Mouse (Mus musculus): ENCODE results near the gene Abcb1a.
A peak's percentile ranks its signal among the peaks of the same experiment; 100 is the strongest.

Abcb1a gene

DNA sequence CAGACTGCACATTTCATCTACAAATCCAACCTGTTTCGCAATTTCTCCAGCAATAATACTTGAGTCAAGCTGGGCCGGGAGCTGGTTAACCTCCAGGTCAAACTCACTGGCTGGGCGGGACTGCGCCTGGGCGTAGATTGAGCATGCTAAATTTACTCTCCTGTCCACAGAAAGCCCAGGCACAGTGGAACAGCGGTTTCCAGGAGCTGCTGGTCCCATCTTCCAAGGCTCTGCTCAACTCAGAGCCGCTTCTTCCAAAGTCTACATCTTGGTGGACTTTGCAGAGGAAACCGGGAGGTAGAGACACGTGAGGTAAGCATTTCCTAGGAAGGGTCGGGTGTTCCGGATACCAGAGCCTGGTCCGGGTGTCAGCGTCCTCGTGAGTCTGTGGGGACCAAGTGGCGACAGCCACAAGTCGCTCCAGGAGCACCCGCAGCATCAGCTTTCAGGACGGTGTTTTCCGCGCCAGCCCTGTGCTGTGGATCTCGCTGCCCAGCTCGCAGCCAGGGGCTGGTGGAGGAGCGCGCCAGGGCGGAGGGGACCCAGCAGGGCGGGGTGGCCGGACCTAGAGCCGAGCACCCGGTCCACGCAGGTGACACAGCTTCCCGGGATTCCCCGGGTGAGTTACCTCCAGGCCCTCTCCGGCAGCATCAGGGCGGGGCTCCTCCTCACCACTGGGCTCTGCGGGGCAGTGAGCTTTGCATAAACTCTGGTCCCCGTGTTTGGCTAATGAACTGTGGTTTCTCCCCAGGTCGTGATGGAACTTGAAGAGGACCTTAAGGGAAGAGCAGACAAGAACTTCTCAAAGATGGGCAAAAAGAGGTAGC, at the start of gene Abcb1a:
Gene Abcb1a (plus strand): TSS at position 167 of the 827 bp plus-strand sequence.
- peak; percentile 12 to 63 for DNase-seq (ENCODE audit: low spot score in 2 of 2)

DNA sequence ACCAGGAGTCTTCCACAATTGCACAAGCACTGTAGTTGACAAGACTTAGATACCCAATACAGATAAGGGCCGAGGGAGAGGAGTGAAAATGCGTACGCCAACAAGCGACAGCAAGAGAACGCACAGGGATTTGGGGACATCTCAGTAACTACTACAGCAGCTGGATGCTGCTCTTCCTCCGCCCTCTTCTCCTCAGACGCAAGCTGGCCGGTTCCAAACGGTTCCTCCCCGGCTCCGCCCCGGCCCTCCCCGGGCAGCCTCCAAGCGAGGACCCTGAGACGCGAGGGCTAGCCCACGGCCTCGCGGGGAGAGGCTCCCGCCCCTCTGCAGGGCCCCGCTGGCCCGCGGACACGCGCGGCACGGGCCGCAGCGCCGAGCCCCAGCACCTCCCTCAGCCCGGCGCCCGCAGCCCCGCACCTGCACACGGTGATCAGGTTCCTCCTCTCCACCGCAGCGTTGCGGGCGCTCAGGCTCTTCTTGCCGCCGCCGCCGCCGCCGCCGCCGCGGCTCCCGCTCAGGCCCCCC, 37.7 kb upstream of the Abcb1a start:
- peak in 1 of 2 experiments; percentile 63 for DNase-seq (ENCODE audit: low spot score in 2 of 2)

DNA sequence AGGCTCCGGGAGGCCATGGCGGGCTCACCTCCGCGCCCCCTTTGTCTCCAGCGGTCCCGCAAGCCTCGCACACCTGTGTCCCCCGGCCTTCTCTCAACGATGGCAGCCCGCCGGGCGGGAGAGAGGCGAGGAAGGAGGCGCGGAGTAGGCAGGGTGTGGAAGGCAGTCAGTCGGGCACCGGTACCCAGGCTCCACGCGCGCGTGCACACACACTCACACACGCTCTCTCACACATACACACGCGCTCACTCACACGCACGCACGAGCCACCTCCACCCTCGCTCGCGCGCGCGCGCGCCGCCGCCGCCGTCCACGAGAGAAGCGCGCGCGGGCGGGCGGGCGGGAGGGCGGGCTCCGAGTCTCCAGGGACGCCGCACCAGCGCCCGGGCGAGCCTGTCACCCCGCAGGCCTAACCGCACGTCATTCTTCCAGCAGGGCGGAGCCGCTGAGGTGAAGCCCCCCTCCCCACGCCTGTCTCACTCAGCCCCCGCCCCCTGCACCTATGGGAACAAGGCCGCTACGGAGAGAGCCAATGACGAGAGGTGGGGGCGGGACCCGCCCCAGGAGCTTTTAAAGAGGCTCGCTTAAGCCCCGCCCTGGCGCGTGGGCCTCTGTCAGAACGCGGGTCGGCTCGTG, 37.2 kb upstream of the Abcb1a start, which contains the start of gene Rundc3b:
Gene Rundc3b (minus strand): TSS at position 357 of the 636 bp plus-strand sequence.
- peak; percentile 72 to 79 for DNase-seq (ENCODE audit: low spot score in 2 of 2)

DNA sequence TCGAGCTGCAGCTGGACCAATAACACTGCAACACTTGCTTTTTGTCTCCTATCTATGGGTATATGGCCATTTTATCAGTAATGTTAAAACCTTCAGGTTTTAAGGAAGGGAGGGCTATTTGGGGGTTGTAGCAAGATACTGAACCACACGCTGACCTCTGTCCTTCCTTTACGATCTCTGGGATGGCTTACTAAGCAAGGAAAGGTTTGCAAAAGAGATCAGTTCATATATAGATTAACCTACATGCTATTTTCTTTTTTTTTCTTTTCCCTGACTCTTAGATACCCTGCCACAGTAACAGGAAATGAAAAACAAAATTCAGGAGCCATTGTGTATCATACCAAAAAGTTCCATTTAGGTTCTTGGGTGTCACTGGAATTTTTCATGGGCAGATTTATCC, 27.0 kb upstream of the Abcb1a start:
- DNase-seq (ENCODE audit: low spot score in 2 of 2), result no peak

DNA sequence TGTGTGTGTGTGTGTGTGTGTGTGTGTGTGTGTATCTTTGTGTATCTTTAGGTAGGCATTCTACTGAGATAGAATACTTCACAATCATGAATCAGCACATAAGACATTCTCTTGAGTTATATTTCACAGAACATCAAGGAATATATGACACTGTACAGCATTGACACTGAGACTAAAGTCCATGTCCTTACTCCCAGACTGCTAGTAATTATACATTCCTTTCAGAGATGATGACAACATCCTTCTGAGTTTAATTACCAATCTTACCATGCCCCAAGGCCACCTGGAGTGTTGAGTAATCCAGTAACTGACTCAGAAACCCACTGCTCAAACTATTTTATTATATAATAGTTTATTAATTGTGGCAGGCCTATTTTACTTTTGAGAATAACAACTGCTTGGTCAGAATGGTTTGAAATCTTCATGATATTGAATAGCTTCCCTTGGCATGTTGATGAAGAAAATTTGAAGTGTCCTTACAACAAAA, 25.3 kb upstream of the Abcb1a start:
- no peak for DNase-seq (ENCODE audit: low spot score in 2 of 2)

DNA sequence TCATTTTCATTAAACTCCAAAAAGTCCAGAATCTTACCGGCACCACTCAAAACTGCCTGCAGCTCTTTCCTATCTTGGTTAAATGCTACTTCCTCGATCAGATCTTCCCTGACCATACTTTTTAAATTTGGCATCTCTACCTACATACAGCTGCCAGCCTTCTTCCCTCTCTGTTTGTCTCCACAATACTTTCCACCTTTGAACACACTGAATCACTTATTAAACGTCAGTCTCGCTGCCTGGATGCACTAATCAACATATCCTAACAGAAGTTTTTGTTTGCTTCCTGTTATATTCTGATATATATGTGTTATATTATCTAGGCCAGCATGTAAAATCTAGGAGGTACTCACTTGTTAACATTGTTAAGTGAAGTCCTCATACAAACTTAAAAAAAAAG, 11.6 kb upstream of the Abcb1a start:
- no peak for DNase-seq (ENCODE audit: low spot score in 2 of 2)

DNA sequence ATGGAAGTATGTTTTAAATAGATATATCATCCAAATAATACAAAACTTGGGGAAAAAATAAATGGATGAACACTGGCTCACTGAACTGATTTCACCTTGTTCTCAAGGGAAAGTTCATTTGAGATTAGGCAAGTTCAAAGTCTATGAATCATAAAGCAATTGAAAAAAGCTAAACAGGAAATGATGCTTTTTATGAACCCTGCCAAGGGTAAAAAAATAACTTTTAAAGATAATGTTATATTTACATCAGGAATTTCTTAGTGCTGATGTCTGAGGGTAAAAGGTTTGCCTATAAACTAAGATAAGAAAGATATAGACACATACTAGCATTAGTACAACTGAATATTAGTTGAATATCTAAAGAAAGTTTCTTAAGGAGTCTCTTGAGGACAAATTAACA, 11.1 kb upstream of the Abcb1a start:
- no peak for DNase-seq (ENCODE audit: low spot score in 2 of 2)

DNA sequence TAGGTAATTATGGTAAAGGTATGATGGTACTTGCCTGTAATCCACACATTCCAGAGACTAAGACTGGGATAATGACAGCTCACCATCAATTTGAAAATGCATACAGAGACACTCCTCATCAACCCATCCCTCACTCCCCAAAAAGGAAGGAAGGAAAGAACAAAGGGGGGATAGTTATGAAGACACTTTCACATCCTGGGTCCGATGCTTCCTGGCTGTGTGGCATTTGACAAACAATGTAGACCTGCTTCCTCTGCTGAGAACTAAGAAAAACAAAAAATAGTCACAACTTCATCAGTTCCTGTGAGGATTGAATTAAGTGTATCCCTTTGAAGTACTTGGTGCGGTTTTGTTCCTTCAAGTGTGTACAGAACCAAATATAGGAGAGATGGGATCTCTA, 7.8 kb upstream of the Abcb1a start:
- DNase-seq (ENCODE audit: low spot score in 2 of 2), result no peak

DNA sequence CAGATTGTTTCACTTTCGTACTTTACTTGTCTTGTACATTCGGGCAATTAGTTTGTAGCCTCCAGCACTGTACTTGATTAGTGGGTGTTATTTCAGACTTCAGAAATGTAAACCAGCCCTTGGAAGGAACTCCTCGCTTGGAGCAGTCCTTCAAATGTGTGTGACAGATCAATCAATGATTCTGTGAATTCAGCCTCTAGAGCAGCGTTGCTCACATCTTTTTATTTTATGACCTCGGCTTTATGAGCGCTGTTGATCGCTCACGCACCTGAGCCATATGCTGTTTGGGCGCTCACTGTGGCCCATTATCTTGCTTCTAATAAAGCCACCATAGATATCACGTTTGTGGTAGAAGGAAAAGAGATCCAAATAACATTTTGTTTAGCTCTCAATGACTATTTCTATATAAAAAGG, 868 bp downstream of the Abcb1a start:
- no peak for DNase-seq (ENCODE audit: low spot score in 2 of 2)

DNA sequence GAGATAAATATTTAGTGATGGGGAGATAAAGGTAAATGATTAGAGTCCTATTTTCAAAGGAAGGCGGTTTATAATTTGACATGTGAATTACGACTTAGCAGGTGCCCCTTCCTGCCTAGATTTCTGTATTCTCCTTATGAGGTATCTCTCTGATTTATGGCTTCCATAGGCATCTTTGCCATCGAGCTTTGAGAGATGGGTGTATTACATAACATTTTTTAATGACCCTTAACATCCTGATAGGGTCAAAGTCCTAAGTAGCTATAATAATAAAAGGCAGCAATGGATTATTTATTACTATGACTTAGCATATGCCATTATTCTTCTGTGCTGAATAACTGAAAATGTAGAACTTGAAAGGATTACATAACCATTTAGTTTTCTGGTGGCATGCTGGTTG, 4.8 kb downstream of the Abcb1a start:
- DNase-seq (ENCODE audit: low spot score in 2 of 2), result no peak

DNA sequence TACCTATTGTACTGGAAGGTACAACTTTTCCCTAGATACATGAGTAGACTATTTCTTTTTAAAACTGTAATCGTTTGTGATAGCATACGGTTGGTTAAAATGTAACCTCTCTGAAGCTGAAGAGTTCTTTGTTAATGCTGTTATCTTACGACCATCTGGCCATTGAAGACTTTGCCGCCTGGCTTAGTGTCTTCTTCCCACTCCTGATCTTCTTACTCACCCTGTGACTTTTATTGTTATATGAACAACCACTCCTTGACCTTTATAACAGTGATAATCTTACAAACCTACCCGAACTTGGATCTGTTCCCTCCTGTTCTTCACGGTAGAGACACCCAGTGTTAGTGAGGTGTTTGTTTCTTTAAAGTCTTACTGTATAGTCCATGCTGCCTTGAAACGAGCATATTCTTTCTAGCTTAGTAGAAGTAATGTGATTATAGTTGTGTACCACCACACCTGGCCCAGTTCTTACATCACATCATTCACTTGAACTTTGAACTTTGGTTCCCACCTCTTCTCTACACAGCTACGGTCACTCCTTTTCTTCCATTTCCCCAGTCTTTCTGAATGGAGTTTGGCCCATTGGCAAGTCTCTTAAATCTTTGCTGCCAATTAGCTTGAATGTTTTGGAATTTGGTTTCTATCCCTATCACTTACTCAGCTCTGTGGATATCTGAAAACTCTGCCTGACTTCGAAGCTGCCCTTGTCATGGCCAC, 8.0 kb downstream of the Abcb1a start:
- DNase-seq (ENCODE audit: low spot score in 2 of 2), result no peak

DNA sequence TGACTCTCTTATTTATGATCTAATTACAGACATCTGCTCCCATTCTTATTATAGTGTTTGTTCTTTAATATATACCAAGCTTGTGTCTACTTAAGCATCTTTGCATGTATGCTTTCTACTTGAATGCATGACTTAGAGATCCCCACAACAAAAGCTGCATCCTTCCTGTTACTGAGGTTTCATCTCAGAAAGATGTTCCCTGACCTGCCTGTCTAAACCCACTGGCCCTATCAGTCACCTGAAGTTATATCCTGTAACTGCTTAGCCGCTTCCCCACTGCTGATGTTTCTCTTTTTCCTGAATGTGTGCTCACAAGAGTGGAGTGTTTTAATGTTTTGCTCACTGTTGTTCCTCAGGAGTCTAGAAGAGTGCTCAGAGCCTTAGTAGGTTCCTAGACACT, 9.7 kb downstream of the Abcb1a start:
- DNase-seq (ENCODE audit: low spot score in 2 of 2), result no peak

DNA sequence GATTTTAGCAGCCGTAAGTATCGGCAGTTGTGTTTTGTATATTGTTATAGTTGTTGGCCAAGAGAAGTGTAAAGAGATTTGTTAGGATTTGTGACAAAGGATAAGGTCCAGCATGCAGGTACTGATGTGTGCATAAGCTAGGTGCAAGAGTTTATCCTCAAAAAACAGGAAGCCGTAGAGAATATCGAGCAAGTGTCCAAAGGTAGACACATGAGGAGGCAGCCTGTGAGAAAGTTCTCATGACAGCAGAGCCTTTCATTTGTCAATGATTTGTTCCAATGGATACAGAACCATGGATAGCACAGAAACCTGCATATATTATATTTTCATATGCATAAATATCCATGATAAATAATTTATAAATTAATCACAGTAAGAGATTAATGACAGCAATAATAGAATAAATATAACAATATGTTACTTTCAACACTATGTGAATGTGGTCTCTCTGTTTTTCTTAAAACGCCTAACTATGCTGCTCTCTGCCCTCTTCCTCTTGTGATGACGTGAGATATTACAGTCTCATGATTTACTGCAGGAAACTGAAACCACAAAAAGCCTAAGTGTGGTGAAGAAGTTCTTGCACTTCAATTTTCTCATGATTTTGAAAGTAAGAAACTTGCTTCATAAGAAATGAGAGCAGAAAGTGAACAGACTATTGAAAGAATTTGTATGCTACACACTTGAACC, 15.5 kb downstream of the Abcb1a start:
- no peak for DNase-seq (ENCODE audit: low spot score in 2 of 2)

DNA sequence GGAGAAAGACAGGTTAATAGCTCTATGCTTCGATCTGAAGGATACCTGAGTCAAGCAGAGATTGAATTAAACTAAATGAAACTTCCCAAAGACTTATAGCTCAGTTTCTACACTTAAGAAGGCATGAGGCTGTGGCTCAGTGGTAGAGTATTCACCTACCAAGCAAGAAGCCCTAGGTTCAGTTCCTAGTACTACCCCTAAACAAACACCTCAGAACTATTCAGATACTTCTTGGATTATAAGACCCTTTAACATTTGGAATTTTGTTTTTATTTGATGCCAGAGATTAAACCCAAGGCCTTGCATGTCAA, 16.0 kb downstream of the Abcb1a start:
- no peak for DNase-seq (ENCODE audit: low spot score in 2 of 2)

DNA sequence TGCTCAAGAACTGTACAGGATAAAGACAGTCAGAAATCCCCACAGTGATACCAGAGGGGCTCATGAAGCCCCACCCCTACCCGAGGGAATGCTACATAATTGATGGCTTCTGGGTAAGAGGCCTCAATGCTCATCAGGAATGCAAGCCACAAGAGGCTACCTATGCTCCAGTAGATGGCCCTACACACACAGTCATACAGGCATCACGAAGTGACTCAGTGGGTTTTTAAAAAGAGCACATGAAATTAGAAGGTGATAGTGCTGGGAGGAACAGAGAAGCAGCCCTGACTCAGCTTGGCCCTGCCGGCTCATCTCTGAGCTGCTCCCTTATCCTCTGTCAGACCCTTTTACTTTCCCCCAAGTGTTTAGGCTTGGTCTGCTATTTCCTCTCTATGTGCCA, 21.3 kb downstream of the Abcb1a start:
- no peak for DNase-seq (ENCODE audit: low spot score in 2 of 2)

DNA sequence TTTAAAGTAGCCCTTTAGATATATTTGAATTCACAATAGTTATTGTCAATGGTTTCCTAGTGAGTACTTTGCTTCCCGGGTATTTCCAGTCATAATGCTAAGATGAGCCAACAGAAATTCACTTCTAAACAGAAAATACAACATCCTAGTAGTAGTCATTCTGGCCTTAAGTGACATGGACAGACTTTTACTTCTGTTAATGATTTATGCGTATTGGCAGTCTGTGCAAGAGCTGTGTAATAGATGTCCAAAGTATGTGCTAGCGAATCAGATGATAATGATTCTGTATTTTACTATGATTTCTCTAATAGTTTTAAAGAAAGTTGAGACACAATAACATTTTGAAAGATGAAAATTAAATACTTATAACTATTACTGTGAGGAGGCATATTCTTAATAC, 23.8 kb downstream of the Abcb1a start:
- DNase-seq (ENCODE audit: low spot score in 2 of 2), result no peak

DNA sequence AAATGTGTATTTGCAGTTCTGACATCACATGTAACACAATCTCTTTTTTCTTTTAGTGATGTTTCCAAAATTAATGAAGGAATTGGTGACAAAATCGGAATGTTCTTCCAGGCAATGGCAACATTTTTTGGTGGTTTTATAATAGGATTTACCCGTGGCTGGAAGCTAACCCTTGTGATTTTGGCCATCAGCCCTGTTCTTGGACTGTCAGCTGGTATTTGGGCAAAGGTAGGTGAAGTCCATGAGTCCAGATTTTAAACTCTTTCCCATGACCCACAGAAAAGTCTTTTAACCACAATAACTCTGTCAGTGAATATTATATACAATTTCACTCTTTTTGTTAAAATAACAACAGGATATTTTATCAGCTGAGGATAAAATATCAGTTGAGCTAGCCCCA, 26.2 kb downstream of the Abcb1a start:
- DNase-seq (ENCODE audit: low spot score in 2 of 2), result no peak

DNA sequence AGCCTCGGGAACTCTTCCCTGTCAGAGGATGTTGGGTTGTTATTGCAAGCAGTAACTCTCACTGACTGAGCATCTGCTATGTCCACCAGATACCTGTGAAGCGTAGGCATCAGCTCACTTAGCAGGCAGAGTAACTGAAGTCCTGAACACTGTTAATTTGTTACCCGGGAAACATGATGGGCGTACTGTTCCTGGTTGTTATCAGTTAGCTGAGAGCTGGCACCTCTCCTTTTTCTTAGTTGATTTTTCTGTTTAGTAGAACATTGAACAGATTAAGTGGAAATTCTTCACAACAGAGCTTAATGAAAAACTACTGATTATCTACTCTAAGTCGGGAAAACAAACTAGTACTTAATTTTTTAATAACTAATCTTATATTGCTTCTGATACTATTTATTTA, 27.7 kb downstream of the Abcb1a start:
- no peak for DNase-seq (ENCODE audit: low spot score in 2 of 2)

DNA sequence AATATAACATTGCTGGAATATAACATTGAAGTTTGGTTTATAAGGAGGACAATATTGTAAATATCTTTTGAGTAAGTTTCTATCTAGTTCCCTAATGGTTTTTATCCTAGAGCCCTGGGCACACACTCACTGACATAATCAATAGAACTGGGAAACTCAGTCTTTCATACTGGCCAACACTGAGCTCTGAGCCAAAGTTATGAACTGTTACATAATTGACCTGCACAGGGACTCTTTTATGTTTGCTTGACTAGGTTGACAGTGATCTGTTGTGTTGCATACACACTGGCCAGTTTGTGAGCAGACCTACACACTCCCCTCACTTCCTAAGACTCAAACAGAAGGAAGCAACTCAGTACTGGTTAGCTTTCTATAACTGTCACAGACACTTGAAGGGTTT, 56.2 kb downstream of the Abcb1a start:
- no peak for DNase-seq (ENCODE audit: low spot score in 2 of 2)

DNA sequence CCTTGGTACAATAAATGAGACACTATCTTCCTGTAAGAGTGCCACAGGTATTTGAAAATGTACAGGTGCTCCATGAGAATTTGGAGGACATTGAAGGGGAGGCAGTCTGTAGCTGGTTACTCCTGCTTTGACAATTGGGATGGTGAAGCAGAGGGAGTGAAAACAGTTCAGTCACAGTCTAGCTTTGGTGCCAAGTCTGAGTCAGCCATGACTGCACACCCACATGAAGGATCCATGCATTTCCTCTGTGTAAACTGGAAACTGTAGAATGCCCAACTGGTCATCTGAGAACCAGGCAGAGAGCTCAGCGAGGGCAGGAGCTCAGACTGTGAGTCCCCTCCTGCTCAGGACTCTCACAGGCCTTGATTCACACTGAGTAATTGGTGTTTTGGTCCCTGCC, 59.7 kb downstream of the Abcb1a start:
- no peak for DNase-seq (ENCODE audit: low spot score in 2 of 2)

DNA sequence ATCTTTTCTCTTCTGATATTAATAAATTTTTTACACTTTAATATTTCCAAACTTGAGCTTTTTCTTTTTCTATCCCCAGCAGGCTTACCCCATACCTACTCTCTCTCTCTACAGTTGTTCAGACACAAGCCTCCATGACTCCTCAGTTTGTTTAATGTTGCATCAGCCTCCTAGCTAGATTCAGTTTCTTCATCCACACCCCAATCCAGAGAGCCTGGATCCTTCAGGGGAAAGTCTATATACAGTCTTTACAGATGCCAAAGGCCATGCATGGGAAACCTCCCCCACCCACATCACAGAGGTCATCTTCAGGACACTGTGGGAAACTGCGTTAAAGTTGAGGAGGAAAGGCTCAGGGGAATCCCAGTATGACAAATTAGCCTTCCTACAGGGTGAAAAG, 62.3 kb downstream of the Abcb1a start:
- no peak for DNase-seq (ENCODE audit: low spot score in 2 of 2)

DNA sequence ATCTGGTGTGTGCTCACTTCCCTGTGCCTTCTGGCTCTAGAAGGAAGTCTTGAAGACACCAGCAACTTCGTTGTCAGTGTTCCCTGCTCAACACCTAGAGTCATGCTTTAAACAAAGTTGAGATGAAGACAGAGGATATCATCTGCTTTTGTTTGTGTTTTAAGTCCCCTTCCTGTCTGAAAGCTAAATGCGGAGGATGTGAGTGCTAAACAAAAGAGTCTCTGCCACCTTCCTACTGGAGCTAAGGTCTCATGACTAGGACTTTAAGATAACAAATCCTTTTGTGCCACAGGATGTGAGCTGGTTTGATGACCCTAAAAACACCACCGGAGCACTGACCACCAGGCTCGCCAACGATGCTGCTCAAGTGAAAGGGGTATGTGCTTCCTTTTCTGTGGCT, 63.0 kb downstream of the Abcb1a start:
- DNase-seq (ENCODE audit: low spot score in 2 of 2), result no peak
